Mouse (Mus musculus) forebrain, embryonic 10.5 days (tissue): ENCODE measurements around the gene Ovgp1. TPM values are rescaled to one million over a fixed set of nuclear protein-coding genes. Genes with fewer than 3 reads are reported as not detected.
"Not testable (repeated sequence)": the region's sequence is repeated elsewhere in the genome, so short reads cannot be mapped to it uniquely, and the experiment has no call there.

ENCODE experiments used
- DNase-seq: peaks from one replicate; pipeline ENCODE4 v3.0.0-alpha.2; 2017; ENCODE audit warnings: low spot score; ENCODE audit errors: extremely low spot score
- H3K27ac ChIP-seq: fragments of 300-500 bp; sonication (generic); 2 replicates; pipeline ENCODE4 v1.5.1; 2016; ENCODE audit warnings: mild to moderate bottlenecking
- H3K27me3 ChIP-seq: fragments of 300-500 bp; sonication (generic); 2 replicates; pipeline ENCODE4 v1.6.1; 2016; ENCODE audit warnings: mild to moderate bottlenecking; ENCODE audit not compliant: poor library complexity, severe bottlenecking
- H3K36me3 ChIP-seq: fragments of 300-500 bp; sonication (generic); replicated peaks from 2 replicates; pipeline ENCODE4 v1.6.1; 2016; ENCODE audit warnings: mild to moderate bottlenecking, moderate library complexity
- H3K4me1 ChIP-seq: fragments of 300-500 bp; sonication (generic); 2 replicates; pipeline ENCODE4 v1.6.1; 2016
- H3K4me3 ChIP-seq: fragments of 300-500 bp; sonication (generic); 2 replicates; pipeline ENCODE4 v1.5.1; 2016; ENCODE audit warnings: mild to moderate bottlenecking, moderate library complexity
- H3K9me3 ChIP-seq: fragments of 300-500 bp; sonication (generic); 2 replicates; pipeline ENCODE4 v1.6.1; 2016; ENCODE audit warnings: mild to moderate bottlenecking, moderate library complexity
- WGBS: fragments of 180-500 bp; shearing (Covaris S2); methylation state at CpG from one replicate; pipeline ENCODE4 v1.1.7; 2016; 5-methylcytosine and 5-hydroxymethylcytosine counted together
- polyA plus RNA-seq: library from polyadenylated mRNA; unstranded; fragments of >200 nt; fragmentation: Nextera tagmentation; extraction: Ambion mirVana; gene quantifications from 2 replicates; pipeline ENCODE4 v1.2.1, GENCODE M21; 2016

The Ovgp1 gene
- polyA plus RNA-seq, 1 experiment from 2014 or later, result 2.4 TPM

DNA sequence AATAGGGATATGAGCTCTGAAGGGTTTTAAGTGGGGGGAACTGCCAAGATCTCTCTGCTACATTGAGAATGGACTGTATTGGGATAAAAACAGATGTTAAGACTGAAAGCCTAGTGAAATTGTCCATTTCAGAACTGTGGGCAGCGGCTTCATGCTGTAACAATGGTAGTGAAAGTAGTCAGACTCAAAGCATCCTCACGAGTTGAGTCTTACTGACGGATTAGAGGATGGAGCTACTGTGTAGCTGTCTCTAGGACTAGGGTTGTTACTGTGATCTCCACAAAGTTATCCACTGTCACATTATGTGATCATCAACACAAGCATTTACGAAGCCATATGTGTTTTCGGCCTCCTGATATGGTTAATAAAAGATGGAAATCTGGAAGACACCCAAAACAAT lies 15.3 kb upstream of the Ovgp1 start:
- 52% methylated on average over 5 of the region's 5 CpGs for WGBS
- Histone ChIP-seq H3K4me1 (peaks cover 25% of the 10 kb centered on the region), H3K27ac (peak overlapping the region; percentile 95), H3K36me3 (peaks cover 68% of the 10 kb centered on the region), H3K27me3 (no peaks in the 10 kb centered on the region), H3K4me3 (peak overlapping the region; percentile 97), H3K9me3 (no peaks in the 10 kb centered on the region)
- no peak for DNase-seq

DNA sequence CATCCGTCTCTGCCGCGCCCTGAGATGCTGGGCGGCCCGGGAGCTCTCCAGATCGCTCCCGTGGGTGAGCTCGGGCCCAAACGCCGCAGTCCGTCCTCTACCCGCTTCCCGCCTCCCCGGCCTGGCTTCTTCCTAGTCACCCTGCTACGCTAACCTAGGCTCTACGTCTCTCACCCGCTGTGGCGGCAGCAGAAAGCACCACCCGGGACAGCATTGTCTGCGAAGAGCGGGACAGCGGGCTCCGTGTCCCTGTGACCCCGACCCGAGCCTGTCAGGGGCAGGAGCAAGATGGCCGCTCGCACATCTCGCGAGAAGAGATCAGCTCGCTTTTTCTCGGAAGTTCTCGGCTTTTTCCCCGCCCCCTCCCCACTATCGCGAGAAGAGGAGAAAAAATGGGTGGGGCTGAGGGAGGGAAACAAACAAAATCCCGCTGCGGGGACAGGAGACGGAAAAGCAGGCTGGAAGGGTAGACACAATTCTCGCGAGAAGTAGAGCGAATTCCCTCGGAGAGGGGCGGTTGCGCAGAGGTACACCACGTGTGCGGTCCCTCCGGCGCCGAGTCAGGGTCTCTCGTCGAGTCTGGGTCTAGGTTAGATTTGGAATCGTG lies 14.4 kb upstream of the Ovgp1 start, which contains the start of gene Wdr77:
TSS of gene Wdr77 (plus strand) at position 396 of the 607 bp plus-strand sequence.
- peaks cover 68% of the 10 kb centered on the region for H3K36me3 ChIP-seq

DNA sequence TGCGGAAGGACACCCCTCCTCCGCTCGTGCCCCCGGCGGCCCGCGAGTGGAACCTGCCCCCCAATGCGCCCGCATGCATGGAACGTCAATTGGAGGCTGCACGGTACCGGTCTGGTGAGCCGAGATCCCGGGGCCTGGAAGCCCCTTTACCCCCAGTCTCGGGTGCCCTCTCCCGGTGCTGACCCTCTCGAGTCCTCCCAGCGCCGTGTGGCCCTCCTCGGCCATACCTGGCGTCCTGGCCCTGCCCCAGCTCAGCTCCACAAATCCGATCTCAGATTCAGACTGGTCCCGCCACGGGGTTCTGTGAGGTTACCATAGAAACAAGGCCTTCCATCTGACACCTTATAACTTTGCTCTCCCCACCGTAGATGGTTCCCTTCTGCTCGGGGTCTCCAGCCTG lies 13.9 kb upstream of the Ovgp1 start:
- no peak for DNase-seq
- Histone ChIP-seq H3K27ac (peak overlapping the region; percentile 95), H3K36me3 (peaks cover 68% of the 10 kb centered on the region), H3K27me3 (no peaks in the 10 kb centered on the region), H3K4me1 (peaks cover 25% of the 10 kb centered on the region), H3K4me3 (peak overlapping the region; percentile 97), H3K9me3 (no peaks in the 10 kb centered on the region)
- WGBS, result under 1% methylated on average over 26 of the region's 26 CpGs

More for the DNA sequence above, 14.4 kb upstream of the Ovgp1 start, which contains the start of gene Wdr77:
- peak within 1 kb of the TSS; percentile 95 for H3K27ac ChIP-seq
- under 1% methylated on average over 52 of the region's 52 CpGs for WGBS
- peaks cover 25% of the 10 kb centered on the region for H3K4me1 ChIP-seq
- H3K9me3 ChIP-seq, result no peaks in the 10 kb centered on the region
- DNase-seq, result peak; percentile 99
- H3K4me3 ChIP-seq, result peak within 1 kb of the TSS; percentile 97
- H3K27me3 ChIP-seq, result no peaks in the 10 kb centered on the region

DNA sequence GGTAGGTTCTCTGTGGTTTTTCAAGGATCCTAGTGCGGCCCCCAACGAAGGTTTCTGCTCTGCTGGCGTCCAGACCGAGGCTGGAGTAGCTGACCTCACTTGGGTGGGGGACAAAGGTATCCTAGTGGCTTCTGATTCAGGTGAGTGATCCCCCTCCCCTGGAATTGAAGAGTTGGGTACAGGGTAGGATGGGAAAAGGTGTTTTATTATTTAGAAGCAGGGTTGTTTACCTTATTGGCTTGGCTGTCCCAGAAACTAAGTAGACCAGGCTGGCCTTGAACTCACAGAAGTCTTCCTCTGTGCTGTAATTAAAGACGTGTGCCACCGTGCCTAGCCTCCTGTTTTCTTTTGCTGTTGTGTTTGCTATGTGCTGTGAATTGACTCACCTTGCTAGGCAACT lies 13.5 kb upstream of the Ovgp1 start, which contains the start of gene Atp5f1:
TSS of gene Atp5f1 (minus strand) at position 101 of the 400 bp plus-strand sequence.
- peaks cover 68% of the 10 kb centered on the region for H3K36me3 ChIP-seq
- DNase-seq, result no peak
- peak within 1 kb of the TSS; percentile 97 for H3K4me3 ChIP-seq
- WGBS, result 4% methylated on average over 6 of the region's 6 CpGs
- no peaks in the 10 kb centered on the region for H3K9me3 ChIP-seq
- H3K4me1 ChIP-seq, result peaks cover 25% of the 10 kb centered on the region
- H3K27ac ChIP-seq, result peak within 1 kb of the TSS; percentile 95
- H3K27me3 ChIP-seq, result no peaks in the 10 kb centered on the region

DNA sequence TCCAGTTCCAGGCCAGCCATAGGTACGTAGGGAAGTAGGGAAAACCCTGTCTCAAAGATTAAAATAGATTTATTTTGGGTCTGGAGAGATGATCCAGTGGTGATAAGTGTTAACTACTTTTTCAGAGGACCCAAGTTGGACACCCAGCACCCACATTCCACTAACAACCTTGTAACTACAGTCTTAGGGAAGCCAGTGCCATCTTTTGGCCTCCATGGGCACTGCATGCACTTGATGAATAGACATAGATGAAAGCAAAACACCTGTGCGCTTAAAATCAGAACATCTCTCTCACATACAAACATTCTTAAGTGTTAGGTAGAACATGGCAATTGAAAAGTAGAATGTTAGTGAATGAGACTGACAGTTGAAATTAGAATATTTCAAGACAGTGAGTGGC lies 12.8 kb upstream of the Ovgp1 start:
- 88% methylated on average over 2 of the region's 2 CpGs for WGBS
- Histone ChIP-seq H3K9me3 (no peaks in the 10 kb centered on the region), H3K27me3 (no peaks in the 10 kb centered on the region), H3K36me3 (peaks cover 68% of the 10 kb centered on the region), H3K4me3 (peak overlapping the region; percentile 97), H3K27ac (no peak overlapping the region), H3K4me1 (peaks cover 25% of the 10 kb centered on the region)
- no peak for DNase-seq

DNA sequence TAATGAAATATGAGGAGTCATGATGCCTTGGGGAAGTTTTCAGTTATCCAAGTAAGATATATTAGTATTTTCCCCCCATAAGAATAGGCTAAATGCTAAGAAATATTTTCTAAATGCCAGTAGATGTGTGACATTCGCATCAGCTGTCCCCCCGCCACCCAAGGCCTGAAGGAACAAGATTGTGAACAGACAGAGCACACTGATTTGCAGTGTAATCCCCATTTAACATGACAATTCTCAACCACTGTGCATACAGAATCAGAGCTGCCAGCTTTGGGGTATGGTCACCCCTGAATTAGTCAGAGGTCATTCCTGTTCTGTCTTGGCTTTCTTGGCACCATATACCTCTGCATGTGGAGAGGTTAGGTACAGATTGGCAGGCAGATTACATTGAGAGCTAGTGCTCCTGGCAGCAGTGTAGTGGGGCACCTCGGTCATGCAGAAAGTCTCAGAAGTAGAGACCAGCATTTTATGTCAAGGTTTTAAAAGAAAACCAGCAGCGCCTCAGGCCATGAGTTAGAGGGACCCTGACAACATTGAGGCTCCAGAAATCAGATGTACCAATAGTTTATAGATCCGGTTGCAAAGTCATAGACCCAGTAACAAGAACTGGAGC lies 1.6 kb upstream of the Ovgp1 start:
- WGBS, result 82% methylated on average over 5 of the region's 5 CpGs
- Histone ChIP-seq H3K27ac (no peak overlapping the region), H3K27me3 (no peaks in the 10 kb centered on the region), H3K36me3 (peaks cover 43% of the 10 kb centered on the region), H3K9me3 (no peaks in the 10 kb centered on the region), H3K4me1 (no peaks in the 10 kb centered on the region), H3K4me3 (no peak overlapping the region)
- no peak for DNase-seq

DNA sequence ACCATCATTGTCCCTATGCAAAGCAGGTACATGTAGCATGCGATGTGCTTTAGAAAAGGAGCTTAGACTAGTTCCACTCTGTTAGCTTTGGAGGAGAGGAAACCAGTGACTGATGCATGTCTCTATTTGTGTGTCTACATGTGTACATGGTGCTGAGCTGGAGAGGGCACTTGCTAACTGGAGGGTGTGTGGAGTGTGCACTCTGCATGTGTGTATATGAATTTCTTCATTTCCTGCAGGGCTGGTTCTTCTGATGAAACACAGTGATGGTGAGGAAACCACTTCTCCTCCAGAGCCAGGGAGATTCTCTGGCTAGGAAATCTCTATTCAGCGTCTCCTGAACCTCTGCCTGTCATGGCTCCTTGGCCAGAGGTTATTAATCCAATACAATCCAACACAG lies 663 bp downstream of the Ovgp1 start:
- no peak for DNase-seq
- Histone ChIP-seq H3K27me3 (no peaks in the 10 kb centered on the region), H3K36me3 (peaks cover 20% of the 10 kb centered on the region), H3K27ac (no peak overlapping the region), H3K9me3 (no peaks in the 10 kb centered on the region), H3K4me3 (no peak overlapping the region), H3K4me1 (no peaks in the 10 kb centered on the region)
- WGBS, result 81% methylated on average over 2 of the region's 2 CpGs

DNA sequence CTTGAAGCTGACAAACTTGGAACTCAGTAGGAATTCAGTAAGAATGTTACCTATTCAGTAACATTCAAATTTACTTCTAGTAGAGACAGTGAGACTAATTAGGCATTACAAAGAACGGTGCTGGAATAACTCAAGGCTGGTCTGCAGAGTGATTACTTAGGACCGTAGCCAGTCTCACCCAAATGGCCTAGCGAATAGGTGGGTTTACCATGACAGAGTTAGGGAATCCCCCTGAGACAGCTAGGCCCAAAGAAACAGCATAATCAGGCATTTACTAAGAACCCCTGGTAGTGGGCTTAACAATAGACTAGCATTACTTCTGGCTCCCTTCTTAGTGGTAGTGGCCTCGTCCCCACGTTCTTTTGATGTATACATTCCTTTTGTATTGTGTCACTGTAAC lies 16.1 kb downstream of the Ovgp1 start:
- H3K27ac ChIP-seq, DNase-seq, H3K36me3 ChIP-seq, H3K4me3 ChIP-seq, H3K27me3 ChIP-seq, H3K4me1 ChIP-seq, H3K9me3 ChIP-seq: not testable (repeated sequence)
- WGBS, result 53% methylated on average over 5 of the region's 5 CpGs

DNA sequence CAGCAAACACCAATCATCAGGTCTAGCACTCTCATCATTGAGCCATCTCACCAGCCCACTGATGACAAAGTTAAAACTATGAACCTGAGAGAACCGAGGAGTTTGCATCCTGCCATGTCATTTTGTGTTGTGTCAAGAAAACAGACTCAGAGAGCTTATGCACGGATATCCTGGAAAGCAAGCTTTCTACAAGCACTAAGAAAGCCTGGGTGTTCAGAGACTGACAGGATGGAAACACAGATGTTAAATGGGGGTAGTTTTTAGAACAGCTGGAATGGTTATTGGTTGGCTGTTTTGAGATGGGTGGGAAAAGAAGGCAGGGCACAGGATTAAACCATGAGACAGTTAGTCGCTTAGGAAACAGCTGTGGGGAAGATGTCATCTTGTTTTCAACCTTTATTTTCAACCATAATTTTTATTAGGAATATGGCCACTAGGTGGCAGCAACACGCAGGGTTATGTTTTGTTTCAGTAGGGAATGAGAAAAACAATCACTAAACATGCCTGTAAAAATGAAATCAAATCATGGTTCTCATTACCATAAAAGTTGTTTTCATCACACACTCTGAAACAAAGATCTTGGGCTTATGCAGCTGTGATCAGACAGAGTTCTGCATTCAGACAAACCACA lies 18.3 kb downstream of the Ovgp1 start:
- WGBS, result 39% methylated on average over 4 of the region's 4 CpGs

DNA sequence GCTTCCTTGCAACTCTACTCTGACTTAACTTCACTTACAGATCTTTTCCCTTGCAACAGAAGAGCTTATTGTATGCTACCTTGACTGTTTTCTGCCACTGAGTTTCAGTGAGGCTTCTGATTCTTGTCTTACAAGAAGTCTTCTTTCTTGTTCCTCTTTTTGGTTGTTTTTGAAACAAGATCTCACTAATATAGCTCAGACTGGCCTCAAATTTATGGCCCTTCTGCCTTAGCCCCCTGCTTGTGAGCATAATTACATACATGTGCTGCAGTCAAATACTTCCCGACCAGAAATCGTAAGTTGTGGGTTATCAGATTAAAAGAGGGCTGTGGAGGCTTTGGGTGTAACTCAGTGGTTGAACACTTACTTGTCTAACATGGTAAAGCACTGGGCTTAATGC lies 21.2 kb downstream of the Ovgp1 start:
- Histone ChIP-seq H3K27me3 (no peaks in the 10 kb centered on the region), H3K9me3 (no peaks in the 10 kb centered on the region), H3K36me3 (no peaks in the 10 kb centered on the region), H3K4me3 (no peak overlapping the region), H3K4me1 (no peaks in the 10 kb centered on the region), H3K27ac (no peak overlapping the region)
- WGBS, result 79% methylated on average over 2 of the region's 2 CpGs
- no peak for DNase-seq

More for the DNA sequence above, 18.3 kb downstream of the Ovgp1 start:
- H3K27me3 ChIP-seq, result no peaks in the 10 kb centered on the region
- DNase-seq, result no peak
- no peak overlapping the region for H3K27ac ChIP-seq
- H3K36me3 ChIP-seq, result no peaks in the 10 kb centered on the region
- H3K4me1 ChIP-seq, result no peaks in the 10 kb centered on the region
- H3K4me3 ChIP-seq, result no peak overlapping the region
- H3K9me3 ChIP-seq, result no peaks in the 10 kb centered on the region

DNA sequence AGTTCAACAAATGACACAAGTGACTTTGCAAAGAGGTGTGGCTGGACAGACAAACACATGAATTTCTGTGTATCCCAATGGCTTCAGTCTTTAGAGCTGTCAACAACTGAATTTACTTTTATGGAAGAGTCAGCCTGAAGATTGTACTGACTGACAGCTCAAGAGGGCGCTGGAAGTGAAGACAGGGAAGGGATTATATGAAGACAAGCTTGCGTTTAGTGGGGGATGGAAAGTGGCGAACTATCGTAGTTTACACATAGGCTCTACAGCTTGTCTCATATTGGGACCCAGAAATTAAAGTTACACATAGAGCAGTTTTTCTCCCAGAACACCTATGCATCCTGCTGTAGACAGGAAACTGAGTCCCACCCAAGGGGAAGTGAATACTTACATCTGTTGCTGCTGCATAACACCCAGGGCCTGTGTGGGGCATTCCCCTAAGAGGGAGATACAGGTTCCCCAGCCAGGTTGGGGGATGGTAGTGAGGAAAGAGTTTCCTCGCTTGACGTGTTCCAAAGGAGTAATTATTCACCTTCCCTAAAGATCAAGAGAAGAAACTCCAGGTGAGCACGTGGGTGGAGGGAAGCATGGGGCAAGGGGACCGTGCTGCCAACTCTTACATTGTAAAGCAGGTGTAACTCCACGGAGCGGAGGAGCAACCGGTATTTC lies 27.3 kb downstream of the Ovgp1 start:
- no peaks in the 10 kb centered on the region for H3K36me3 ChIP-seq
- 17% methylated on average over 11 of the region's 11 CpGs for WGBS
- DNase-seq, result no peak
- H3K4me3 ChIP-seq, result peak overlapping the region; percentile 46
- no peaks in the 10 kb centered on the region for H3K9me3 ChIP-seq
- no peaks in the 10 kb centered on the region for H3K27me3 ChIP-seq
- no peak overlapping the region for H3K27ac ChIP-seq
- peaks cover 17% of the 10 kb centered on the region for H3K4me1 ChIP-seq

DNA sequence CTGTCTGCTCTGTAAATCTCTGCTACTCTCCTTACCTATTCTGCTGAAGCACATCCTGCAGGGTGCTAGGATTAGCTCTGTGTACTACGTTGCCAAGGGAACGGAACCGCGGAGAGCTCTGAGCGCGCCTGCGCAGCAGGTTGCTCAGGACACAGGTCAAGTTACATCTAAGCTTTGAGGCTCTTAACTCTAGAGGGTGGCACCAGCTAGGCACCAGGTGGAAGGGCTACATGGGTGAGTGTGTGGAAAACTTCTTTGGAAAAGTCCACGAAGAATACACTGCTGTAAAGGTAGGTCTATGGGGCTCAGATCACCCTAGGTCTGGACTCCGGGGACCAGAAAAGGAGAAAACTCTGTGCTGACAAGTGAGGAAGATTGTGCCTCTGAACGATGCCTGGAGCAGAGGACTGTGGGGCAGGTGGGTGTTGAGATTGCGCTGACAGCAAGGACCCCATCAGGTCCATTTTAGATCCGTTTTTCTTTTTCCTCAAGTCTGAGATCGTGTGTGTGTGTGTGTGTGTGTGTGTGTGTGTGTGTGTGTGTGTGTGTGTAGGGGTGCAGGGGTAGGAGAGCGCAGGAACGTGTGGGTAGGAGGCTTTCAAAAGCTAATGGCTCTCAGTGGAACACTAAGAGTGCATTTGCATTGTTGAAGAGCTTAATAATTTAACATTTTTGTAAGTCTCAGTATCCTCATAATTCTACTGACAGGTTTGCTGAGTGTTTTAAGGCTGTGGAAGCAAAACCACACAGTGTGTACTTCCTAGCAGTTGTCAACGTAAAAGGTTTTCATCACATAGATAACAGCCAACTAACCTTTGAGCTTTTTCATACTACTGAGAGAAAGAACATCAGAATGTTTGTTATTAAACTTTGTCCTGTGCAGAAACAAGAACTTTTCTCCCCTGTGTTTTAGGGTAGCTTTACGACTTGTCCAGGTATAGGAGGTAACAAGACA lies 28.2 kb downstream of the Ovgp1 start:
- H3K4me3 ChIP-seq, result peak overlapping the region; percentile 46

More for the DNA sequence above, 28.2 kb downstream of the Ovgp1 start:
- Histone ChIP-seq H3K36me3 (no peaks in the 10 kb centered on the region), H3K27ac (peak overlapping the region; percentile 51; the same call in 1 of the 2 replicates), H3K27me3 (no peaks in the 10 kb centered on the region), H3K9me3 (no peaks in the 10 kb centered on the region), H3K4me1 (peaks cover 17% of the 10 kb centered on the region)
- WGBS, result 20% methylated on average over 17 of the region's 17 CpGs
- peak; percentile 76 for DNase-seq
